Mouse (Mus musculus): Measurements from ENCODE around the gene Brd3.

Gene Brd3

DNA sequence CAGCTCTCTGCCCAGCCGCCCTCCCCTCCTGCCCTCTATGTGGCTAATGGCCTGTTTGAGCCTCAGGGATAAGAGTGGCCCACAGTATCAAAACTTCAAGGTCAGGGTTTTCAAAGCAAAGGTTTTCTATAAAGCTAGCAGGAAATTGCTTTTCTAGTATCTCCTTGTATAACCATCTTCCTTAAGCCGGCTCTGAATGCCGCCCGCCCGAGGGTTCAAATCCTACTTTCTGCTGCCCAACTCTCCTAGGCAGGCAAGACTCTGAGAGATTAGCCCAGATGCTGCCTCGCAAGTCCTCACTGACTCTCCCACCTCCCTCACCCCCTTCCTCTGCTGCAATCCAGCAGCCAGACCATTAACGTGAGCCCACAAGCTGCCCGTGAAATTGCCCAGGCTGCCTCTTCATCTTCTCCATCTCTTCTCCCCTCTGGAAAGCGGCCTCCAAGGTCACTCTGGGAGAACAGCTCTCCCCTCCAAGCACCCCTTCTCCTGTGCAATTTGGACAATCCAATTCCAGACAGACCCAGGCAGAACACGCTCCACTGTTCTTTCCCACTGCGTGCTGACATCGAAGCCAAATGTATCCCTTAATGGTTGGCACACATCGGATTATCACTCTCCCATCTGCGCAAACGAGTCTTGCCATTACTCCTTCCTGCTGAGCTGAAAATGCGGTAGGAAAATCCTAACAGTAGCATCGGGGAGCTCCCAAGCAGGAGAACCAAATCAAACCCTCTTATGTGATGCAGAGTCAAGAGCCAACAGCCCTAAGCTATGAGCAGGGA is 110.6 kb downstream of the Brd3 start:
- no peak for DNase-seq (ENCODE audit: low spot score)

Data from ovary, postnatal 10 days (tissue).